Mouse (Mus musculus) forebrain, postnatal 0 days (tissue): Measurements from ENCODE around the gene Naa30. TPM values are rescaled to one million over a fixed set of nuclear protein-coding genes. Genes with fewer than 3 reads are reported as not detected.
"Not testable (repeated sequence)": the region's sequence is repeated elsewhere in the genome, so short reads cannot be mapped to it uniquely, and the experiment has no call there.

ENCODE experiments used
- ATAC-seq: fragments of 200-750 bp; cut with Nextera tagmentation; 2 replicates; pipeline ENCODE4 v1.8.0; 2017; ENCODE audit warnings: mild to moderate bottlenecking, moderate library complexity
- DNase-seq: peaks from one replicate; pipeline ENCODE4 v3.0.0-alpha.2; 2015
- H3K27ac ChIP-seq: fragments of 300-500 bp; sonication (generic); 2 replicates; pipeline ENCODE4 v1.5.1; 2014; ENCODE audit warnings: low read depth, mild to moderate bottlenecking, antibody characterized with exemption, low read length, moderate library complexity, mixed read lengths
- H3K27me3 ChIP-seq: fragments of 300-500 bp; sonication (generic); 2 replicates; pipeline ENCODE4 v1.6.1; 2014; ENCODE audit warnings: mild to moderate bottlenecking, low read length, mixed read lengths; ENCODE audit not compliant: insufficient read depth
- H3K36me3 ChIP-seq: fragments of 300-500 bp; sonication (generic); 2 replicates; pipeline ENCODE4 v1.6.1; 2014; ENCODE audit warnings: mild to moderate bottlenecking, moderate library complexity; ENCODE audit not compliant: insufficient read depth
- H3K4me1 ChIP-seq: fragments of 300-500 bp; sonication (generic); 2 replicates; pipeline ENCODE4 v1.6.1; 2014; ENCODE audit warnings: antibody characterized with exemption; ENCODE audit not compliant: insufficient read depth
- H3K4me2 ChIP-seq: fragments of 300-500 bp; sonication (generic); 2 replicates; pipeline ENCODE4 v1.6.1; 2014; ENCODE audit warnings: low read depth, mild to moderate bottlenecking, moderate library complexity
- H3K4me3 ChIP-seq: fragments of 300-500 bp; sonication (generic); 2 replicates; pipeline ENCODE4 v1.5.1; 2014; ENCODE audit warnings: low read depth, low read length, mixed read lengths
- H3K9ac ChIP-seq: fragments of 300-500 bp; sonication (generic); 2 replicates; pipeline ENCODE4 v1.6.1; 2014; ENCODE audit warnings: mild to moderate bottlenecking
- H3K9me3 ChIP-seq: fragments of 300-500 bp; sonication (generic); 2 replicates; pipeline ENCODE4 v1.6.1; 2016; ENCODE audit warnings: low read length
- CTCF ChIP-seq: sonication (generic); IDR thresholded peaks from 2 replicates; pipeline ENCODE4 v1.5.1; 2016; ENCODE audit warnings: antibody characterized with exemption, control low read depth, low read depth
- WGBS: fragments of 180-500 bp; shearing (Covaris S2); extraction: QIAGEN DNeasy Blood & Tissue Kit; methylation state at CpG from one replicate; pipeline ENCODE4 v1.1.7; 2014; 5-methylcytosine and 5-hydroxymethylcytosine counted together
- polyA plus RNA-seq: library from polyadenylated mRNA; unstranded; fragments of >200 nt; fragmentation: Nextera tagmentation; extraction: Ambion mirVana; gene quantifications from 2 replicates; pipeline ENCODE4 v1.2.1, GENCODE M21; 2015
- total RNA-seq: library from RNA; depleted of rRNA; stranded (reverse); fragments of >200 nt; gene quantifications from 2 replicates; pipeline ENCODE4 v1.2.3, GENCODE M21; 2014

The Naa30 gene
- total and polyA plus RNA-seq, 2 experiments from 2014 or later = 10.1 to 56.9 TPM

DNA sequence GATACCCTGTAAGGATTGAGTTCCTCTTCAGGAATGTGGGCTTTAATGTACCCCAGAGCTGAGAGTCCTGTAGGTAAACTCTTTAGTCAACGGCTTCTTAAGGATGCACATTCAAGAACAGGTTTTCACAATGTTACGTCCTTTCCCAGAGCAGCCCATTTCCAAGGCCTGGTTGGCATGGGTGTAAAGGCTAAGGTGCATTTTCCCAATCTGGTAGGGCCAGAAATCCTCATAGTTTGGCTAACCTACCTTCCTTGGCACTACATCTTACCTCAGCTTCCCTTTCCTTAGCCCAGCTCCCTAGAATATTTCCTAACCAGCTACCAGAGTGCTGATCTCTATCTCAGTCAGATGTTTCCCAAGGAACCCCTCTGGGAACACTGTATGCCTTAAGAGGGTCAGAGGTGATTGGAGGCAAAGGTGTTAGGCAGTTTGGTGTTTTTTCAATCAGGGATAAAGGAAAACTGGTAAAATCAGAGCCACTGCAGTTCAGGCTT is 25.1 kb downstream of the Naa30 start:
- no peak overlapping the region for H3K27ac ChIP-seq
- H3K4me2 ChIP-seq = no peak overlapping the region
- H3K9ac ChIP-seq = no peak overlapping the region
- ATAC-seq (no peak), DNase-seq (no peak)
- H3K4me3 ChIP-seq = no peak overlapping the region
- no peaks in the 10 kb centered on the region for H3K9me3 ChIP-seq
- peaks cover 6% of the 10 kb centered on the region; the same call in 1 of the 2 replicates for H3K36me3 ChIP-seq
- no peaks in the 10 kb centered on the region for H3K27me3 ChIP-seq
- no peaks in the 10 kb centered on the region for H3K4me1 ChIP-seq
- TF ChIP-seq CTCF = no peak
- 96% methylated on average over 2 of the region's 2 CpGs for WGBS

DNA sequence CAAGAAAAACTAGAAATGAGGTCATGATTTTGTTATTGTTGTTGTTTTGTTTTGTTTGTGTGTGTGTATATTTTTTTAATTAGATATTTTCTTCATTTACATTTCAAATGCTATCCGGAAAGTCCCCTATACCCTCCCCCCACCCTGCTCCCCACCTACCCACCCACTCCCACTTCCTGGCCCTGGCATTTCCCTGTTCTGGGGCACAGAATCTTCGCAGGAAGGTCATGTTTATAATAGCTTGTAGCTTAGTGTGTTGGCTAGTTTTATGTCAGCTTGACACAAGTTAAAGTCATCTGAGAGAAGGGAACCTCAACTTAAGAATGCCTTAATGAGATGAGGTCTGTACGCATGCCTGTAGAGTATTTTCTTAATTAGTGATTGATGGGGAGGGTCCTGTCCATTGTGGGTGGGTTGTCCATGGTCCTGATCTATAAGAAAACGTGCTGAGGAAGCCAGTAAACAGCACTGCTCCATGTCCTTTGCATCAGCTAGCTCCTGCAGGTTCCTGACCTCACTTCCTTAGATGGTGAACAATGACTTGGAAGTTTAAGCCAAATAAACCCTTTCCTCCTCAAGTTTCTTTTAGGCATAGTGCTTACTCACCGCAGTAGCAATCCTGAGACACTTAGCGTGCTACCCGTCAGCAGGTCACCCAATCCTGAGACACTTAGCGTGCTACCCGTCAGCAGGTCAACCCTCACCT is 29.2 kb downstream of the Naa30 start:
- no peak for DNase-seq
- 67% methylated on average over 9 of the region's 9 CpGs for WGBS
- Histone ChIP-seq H3K9ac (no peak overlapping the region), H3K4me3 (no peak overlapping the region), H3K4me2 (no peak overlapping the region), H3K27me3 (no peaks in the 10 kb centered on the region), H3K36me3 (no peaks in the 10 kb centered on the region), H3K4me1 (no peaks in the 10 kb centered on the region), H3K9me3 (no peaks in the 10 kb centered on the region), H3K27ac (no peak overlapping the region)
- no peak for TF ChIP-seq CTCF
- no peak; the same call in 1 of the 2 replicates for ATAC-seq

DNA sequence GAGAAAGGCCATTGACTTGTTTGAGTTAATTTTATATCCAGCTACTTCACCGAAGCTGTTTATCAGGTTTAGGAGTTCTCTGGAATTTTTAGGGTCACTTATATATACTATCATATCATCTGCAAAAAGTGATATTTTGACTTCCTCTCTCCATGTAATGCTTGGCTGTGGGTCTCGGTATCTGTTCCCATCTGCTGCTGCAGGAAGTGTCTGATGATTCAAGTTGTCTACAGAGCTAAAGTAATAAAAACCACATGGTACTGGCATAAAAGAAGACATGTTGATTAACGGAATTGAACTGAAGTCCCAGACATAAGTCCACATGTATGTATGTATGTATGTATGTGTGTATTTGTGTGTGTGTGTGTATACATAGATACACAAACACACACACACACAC is 38.2 kb downstream of the Naa30 start:
- not testable (repeated sequence) for H3K9me3 ChIP-seq, H3K27me3 ChIP-seq, ATAC-seq, H3K36me3 ChIP-seq, H3K27ac ChIP-seq, H3K4me1 ChIP-seq, DNase-seq, H3K4me2 ChIP-seq, H3K9ac ChIP-seq, H3K4me3 ChIP-seq
- 94% methylated on average over 3 of the region's 3 CpGs for WGBS

DNA sequence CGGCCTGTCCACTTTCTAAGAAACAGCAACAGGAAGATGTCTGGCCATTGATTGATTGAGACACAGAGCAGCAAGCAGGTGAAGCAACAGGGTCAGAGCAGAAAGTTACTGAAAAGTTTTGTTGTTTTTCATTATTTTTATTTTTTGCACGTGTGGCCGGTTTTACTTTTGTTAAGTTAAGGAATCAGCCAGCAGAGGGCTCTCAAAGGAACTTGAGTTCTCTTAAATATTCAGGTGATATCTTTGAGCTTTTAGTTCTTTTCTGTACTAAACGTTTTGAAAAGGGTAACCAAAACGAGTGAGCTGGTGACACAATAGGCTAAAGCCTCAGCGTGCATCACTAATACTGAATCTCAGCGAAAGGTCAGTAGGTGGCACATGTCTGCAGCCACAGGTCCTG is 46.7 kb downstream of the Naa30 start:
- Histone ChIP-seq H3K4me1 (no peaks in the 10 kb centered on the region), H3K36me3 (no peaks in the 10 kb centered on the region), H3K27ac (no peak overlapping the region), H3K9ac (no peak overlapping the region), H3K4me2 (no peak overlapping the region), H3K27me3 (no peaks in the 10 kb centered on the region), H3K4me3 (no peak overlapping the region), H3K9me3 (no peaks in the 10 kb centered on the region)
- peak; percentile 34 for TF ChIP-seq CTCF
- DNase-seq = no peak
- ATAC-seq = no peak
- 60% methylated on average over 7 of the region's 7 CpGs for WGBS

DNA sequence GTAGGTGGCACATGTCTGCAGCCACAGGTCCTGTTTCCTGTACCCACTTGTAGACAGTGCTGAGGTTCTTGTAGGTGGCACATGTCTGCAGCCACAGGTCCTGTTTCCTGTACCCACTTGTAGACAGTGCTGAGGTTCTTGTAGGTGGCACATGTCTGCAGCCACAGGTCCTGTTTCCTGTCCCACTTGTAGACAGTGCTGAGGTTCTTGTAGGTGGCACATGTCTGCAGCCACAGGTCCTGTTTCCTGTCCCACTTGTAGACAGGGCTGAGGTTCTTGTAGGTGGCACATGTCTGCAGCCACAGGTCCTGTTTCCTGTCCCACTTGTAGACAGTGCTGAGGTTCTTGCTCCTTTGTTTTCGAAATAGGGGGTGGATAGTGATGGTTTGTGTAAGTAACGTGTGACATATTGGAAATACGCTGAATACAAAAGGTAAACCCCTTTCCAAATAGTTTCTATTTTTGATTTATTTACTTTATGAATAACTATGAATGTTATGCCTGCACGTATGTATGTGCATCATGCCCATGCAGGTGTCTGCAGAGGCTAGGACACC is 47.5 kb downstream of the Naa30 start:
- ATAC-seq, H3K27ac ChIP-seq, H3K27me3 ChIP-seq, H3K4me3 ChIP-seq, H3K4me1 ChIP-seq, H3K9ac ChIP-seq, DNase-seq, H3K9me3 ChIP-seq, H3K4me2 ChIP-seq, H3K36me3 ChIP-seq: not testable (repeated sequence)
- WGBS = 91% methylated on average over 4 of the region's 4 CpGs

DNA sequence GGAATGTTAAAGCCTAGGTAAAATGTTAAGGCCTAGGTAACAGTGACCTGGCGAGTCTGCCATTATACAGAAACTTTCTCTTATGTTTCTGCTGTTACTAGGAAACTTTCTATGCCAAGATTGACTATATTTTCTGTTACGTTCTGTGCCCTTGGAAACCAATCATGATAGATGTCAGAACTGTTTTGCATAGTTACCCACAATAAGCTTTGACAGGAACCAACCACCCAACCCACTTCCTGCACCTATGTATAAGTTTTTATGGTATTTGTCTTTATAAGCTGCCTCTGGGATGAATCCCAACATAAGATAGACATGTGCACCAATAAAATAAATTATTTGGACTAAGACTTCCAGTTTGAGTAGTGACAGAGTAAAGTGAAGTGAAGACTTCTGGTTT is 49.7 kb downstream of the Naa30 start:
- Histone ChIP-seq H3K27me3 (no peaks in the 10 kb centered on the region), H3K4me1 (no peaks in the 10 kb centered on the region), H3K9ac (no peak overlapping the region), H3K36me3 (no peaks in the 10 kb centered on the region), H3K4me2 (no peak overlapping the region), H3K27ac (no peak overlapping the region), H3K4me3 (no peak overlapping the region), H3K9me3 (no peaks in the 10 kb centered on the region)
- 87% methylated on average over 2 of the region's 2 CpGs for WGBS
- DNase-seq = no peak
- no peak for TF ChIP-seq CTCF
- no peak for ATAC-seq

DNA sequence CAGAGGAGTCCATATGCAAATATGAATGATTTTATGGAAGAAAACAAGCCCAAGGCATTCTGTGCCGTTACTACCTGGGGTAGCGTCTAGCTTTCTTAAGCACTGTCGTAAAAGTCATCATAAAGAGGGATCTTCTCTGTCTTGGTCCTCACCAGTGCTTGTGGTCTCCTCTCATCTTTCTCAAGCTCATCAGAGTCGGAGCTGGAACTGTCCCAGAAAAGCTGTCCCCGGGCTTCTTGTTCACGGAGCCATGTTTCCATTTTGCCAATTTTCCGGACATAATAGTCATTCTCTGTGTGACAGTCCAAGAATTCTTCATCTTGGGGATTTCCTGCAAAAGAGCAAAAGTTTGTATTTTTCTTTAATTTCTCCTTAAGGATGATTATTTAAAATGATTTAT is 54.4 kb downstream of the Naa30 start:
- no peaks in the 10 kb centered on the region for H3K36me3 ChIP-seq
- H3K4me2 ChIP-seq = no peak overlapping the region
- DNase-seq = no peak
- no peak overlapping the region for H3K4me3 ChIP-seq
- no peaks in the 10 kb centered on the region for H3K4me1 ChIP-seq
- H3K9me3 ChIP-seq = no peaks in the 10 kb centered on the region
- no peak overlapping the region for H3K9ac ChIP-seq
- H3K27me3 ChIP-seq = no peaks in the 10 kb centered on the region
- no peak for TF ChIP-seq CTCF
- no peak overlapping the region for H3K27ac ChIP-seq
- 74% methylated on average over 7 of the region's 7 CpGs for WGBS
- no peak for ATAC-seq
